Mouse (Mus musculus) effector memory CD4-positive, alpha-beta T cell, adult 5 months (primary cell): ENCODE results near the gene Gm7694. TPM values are rescaled to one million over a fixed set of nuclear protein-coding genes. Genes with fewer than 3 reads are reported as not detected.

Source experiments
- polyA plus RNA-seq: library from polyadenylated mRNA; unstranded; fragments of 100-300 nt; shearing (Covaris generic); gene quantifications from one replicate; pipeline ENCODE4 v1.2.1, GENCODE M21; 2017

Gm7694 gene
- not detected for polyA plus RNA-seq

DNA sequence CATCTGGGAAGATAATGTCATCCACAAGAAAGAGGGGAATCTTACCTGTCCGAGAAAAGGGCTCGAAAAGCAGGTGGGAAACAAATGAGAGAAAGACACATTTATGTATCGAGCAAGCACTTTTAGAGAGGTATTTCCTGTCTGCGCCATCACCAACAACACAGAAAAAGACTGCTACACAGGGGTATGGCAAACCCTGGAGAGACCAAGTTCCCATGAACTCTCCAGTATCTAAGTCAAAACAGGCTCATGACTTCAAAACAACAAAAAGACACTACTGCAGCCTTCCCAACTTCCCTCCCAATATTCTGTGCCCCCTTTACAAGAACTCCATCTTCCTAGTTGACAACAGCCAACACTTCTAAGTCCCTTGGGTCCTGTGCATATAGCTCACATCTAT lies at the start of gene Gm7694:
Gm7694 (minus strand) TSS at position 101 of the 400 bp plus-strand sequence.

DNA sequence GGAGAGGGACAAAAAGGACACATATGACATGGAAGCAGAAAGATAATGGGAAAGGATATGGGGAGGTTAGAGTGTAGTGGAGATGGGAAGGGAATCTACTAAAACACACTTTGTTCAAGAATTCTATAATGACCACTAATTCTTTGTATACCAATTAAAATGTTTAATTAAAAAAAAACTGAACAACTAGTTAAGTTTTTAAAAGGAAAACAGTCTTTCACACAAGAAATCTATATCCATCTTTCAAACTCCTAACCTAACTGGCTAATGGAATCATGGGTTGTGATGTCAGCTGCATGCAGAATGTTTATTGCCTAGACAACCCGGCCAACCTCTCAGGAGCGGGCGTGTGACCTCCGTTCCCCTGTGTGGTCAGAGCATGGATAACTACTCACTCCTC lies 2.4 kb upstream of the Gm7694 start, which contains the start of gene Spata46:
Spata46 (plus strand) TSS at position 301 of the 400 bp plus-strand sequence.

DNA sequence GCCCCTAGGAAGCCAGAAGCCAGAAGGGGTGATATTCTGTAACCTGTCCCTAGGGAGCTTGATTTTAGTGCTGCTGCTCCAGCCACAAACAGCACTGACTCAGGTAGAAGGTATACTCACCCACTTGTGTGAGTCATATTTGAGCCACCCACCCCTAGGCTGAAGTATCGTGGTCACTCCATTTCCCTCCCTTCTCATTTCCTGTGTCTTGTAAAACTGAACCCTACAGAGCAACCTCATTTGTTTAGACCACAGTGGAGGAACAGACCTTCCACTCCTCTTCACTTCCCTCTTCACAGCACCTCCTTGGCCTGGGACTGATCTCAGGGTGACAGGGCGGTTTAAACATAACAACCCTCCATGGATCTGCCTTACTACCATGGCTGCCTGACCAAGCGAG lies 29.1 kb downstream of the Gm7694 start, which contains the start of gene Sh2d1b1:
Sh2d1b1 (plus strand) TSS at position 305 of the 400 bp plus-strand sequence.

Other genes starting within 250 kb of the Gm7694 start
- gene Ddr2, start 195.6 kb downstream of the Gm7694 start, polyA plus RNA-seq: 0.09 TPM
- 58.7 TPM for gene Uap1, start 131.4 kb downstream of the Gm7694 start, polyA plus RNA-seq
- 43.4 TPM for gene Uhmk1, start 90.9 kb downstream of the Gm7694 start, polyA plus RNA-seq
- not detected for gene Sh2d1b2, start 73.6 kb downstream of the Gm7694 start, polyA plus RNA-seq
- not detected for gene Sh2d1b1, start 29.0 kb downstream of the Gm7694 start, polyA plus RNA-seq
- gene Spata46, start 2.5 kb upstream of the Gm7694 start, polyA plus RNA-seq: not detected